Mouse (Mus musculus): ENCODE results near the gene Rell1. TPM values are rescaled to one million over a fixed set of nuclear protein-coding genes. Genes with fewer than 3 reads are reported as not detected.
"Not testable (repeated sequence)": the region's sequence is repeated elsewhere in the genome, so short reads cannot be mapped to it uniquely, and the experiment has no call there.

Rell1 gene
- polyA plus RNA-seq, 1 experiment from 2014 or later = 12.5 TPM

DNA sequence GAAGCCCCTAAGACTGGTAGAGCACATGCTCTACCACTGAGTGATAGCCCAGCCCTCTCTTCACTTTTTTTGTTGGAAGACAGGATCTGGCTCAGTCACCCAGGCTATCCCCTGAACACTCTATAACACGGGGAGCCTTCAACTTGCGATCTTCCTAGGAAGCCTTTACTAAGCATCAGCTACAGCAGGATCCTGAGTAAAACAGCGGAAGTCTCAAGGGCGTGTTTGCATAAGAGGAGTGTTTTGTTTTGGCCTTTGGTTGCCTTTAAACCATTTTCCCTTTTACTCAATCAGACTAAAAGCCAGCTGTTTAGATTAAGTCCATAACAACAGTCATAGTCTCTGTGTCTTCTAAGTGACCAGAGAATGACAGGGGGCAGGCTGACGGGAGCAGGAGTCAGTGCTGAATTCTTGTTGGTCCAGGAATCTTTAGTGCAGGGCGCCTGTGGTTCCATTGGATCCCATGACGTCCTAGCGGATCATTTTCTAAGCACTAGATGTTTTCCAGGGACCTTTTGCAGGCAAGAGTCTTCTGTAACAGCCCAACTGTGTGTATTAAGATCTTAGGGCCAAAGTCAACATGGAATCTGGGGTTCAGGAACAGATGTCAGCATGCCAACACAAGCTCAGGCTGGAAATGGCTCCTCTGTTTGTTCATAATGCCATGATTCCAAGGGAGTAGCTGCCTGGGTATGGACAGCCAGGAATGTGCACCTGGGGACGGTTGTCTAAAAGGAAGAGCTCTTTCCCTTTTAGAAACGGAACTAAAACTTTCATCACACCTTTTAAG is 58.3 kb downstream of the Rell1 start:
- Histone ChIP-seq H3K4me3 (no peak overlapping the region), H3K36me3 (no peaks in the 10 kb centered on the region), H3K9me3 (replicated peaks) (no peaks in the 10 kb centered on the region), H3K27me3 (ENCODE audit: low read depth, poor library complexity, severe bottlenecking) (no peaks in the 10 kb centered on the region), H3K27ac (replicated peaks) (no peak overlapping the region), H3K4me1 (no peaks in the 10 kb centered on the region)
- 87% methylated on average over 10 of the region's 10 CpGs for WGBS
- DNase-seq (ENCODE audit: low spot score) = no peak

GRCm38 (mm10) chr5:63907513-63907912 is 61.2 kb downstream of the Rell1 start:
- no peak overlapping the region for H3K27ac ChIP-seq (replicated peaks)
- H3K4me1 ChIP-seq = no peaks in the 10 kb centered on the region
- H3K27me3 ChIP-seq (ENCODE audit: low read depth, poor library complexity, severe bottlenecking) = no peaks in the 10 kb centered on the region
- WGBS = 91% methylated on average over 4 of the region's 4 CpGs
- H3K36me3 ChIP-seq = no peaks in the 10 kb centered on the region
- no peak overlapping the region for H3K4me3 ChIP-seq
- H3K9me3 ChIP-seq (replicated peaks) = no peaks in the 10 kb centered on the region
- DNase-seq (ENCODE audit: low spot score) = no peak

DNA sequence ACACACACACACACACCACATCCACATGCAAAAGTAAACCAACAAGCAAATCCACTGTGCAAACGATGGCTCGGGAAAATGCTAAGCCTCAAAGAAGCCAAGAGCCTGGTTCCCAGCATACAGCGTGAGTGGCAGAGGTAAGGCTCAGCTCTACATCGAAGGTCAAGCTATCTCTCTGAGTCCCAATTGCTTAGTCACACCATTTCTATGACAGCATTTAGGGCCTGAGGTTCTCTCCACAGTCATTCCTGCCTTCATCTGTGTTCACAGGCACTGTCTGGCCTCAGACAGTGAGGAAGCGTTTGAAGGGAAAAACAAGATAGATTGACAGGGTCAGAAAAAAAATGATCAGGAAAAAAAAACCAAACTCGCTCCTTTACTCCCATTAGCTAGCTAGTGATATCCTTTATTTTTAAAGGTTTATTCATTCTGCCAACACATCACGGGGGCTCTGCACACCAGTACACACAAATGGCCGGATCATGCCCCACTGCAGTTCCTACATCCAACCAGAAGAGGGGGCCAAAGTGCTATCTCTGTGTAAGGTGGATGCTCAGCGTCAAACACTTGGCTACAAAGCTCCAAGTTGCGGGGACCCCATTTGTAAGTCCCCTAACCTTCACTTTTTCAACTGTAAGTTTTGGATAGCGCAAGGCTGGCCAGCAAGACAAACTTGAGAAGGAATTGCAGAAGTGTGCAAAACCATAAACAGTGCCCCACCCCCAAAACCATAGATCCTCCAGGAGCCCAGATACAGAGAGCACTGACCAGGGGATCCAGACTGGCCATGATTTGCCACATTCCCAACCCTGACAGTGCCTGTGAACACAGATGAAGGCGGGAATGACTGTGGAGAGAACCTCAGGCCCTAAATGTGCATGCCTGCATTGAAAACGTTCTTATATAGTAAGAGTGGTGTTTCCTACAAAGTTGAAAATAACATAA is 62.3 kb downstream of the Rell1 start:
- peak; percentile 84 for DNase-seq (ENCODE audit: low spot score)
- WGBS = 44% methylated on average over 13 of the region's 13 CpGs
- Histone ChIP-seq H3K4me1 (no peaks in the 10 kb centered on the region), H3K9me3 (replicated peaks) (no peaks in the 10 kb centered on the region), H3K27me3 (ENCODE audit: low read depth, poor library complexity, severe bottlenecking) (no peaks in the 10 kb centered on the region), H3K4me3 (no peak overlapping the region), H3K27ac (replicated peaks) (no peak overlapping the region), H3K36me3 (no peaks in the 10 kb centered on the region)

DNA sequence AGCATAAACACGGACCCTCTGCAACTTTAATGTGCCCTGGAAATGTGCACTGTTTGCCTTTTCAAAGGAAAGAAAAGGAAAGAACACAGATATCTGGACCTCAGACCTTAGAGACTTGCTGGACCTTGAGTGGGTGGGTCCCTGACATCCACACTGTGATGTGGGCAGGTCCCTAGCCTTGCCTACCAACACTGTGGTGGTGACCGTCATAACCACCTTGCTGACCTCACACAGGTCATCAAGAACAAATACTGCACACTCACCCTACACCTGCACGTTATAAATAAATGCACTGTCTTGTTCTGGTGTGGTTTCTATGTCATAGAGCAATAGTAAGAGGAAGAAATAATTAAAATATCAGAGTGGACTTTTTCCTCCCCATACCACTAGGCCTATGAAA is 65.4 kb downstream of the Rell1 start:
- Histone ChIP-seq H3K27ac (replicated peaks) (no peak overlapping the region), H3K4me3 (no peak overlapping the region), H3K27me3 (ENCODE audit: low read depth, poor library complexity, severe bottlenecking) (no peaks in the 10 kb centered on the region), H3K36me3 (no peaks in the 10 kb centered on the region), H3K9me3 (replicated peaks) (no peaks in the 10 kb centered on the region), H3K4me1 (no peaks in the 10 kb centered on the region)
- 87% methylated on average over 3 of the region's 3 CpGs for WGBS
- no peak for DNase-seq (ENCODE audit: low spot score)

DNA sequence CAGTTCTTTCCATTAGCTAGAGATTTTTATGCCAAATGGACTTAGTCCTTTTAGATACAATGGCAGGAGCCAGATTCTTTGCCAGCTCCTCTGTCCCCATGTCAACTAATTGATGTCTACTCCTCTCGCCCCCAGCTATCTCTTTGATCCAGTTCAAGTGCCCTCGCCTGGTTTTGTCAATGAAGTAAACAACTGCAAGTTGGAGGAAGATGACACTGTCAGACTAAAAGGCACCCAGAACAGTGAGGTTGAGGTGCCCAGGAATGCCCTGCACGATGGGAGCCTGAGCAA is 70.9 kb downstream of the Rell1 start:
- WGBS = 89% methylated on average over 3 of the region's 3 CpGs
- H3K9me3 ChIP-seq (replicated peaks) = no peaks in the 10 kb centered on the region
- DNase-seq (ENCODE audit: low spot score) = no peak
- H3K4me1 ChIP-seq = no peaks in the 10 kb centered on the region
- H3K36me3 ChIP-seq = no peaks in the 10 kb centered on the region
- H3K27me3 ChIP-seq (ENCODE audit: low read depth, poor library complexity, severe bottlenecking) = no peaks in the 10 kb centered on the region
- no peak overlapping the region for H3K4me3 ChIP-seq
- no peak overlapping the region for H3K27ac ChIP-seq (replicated peaks)

- H3K4me3 ChIP-seq; H3K27ac ChIP-seq (replicated peaks); H3K4me1 ChIP-seq; DNase-seq (ENCODE audit: low spot score); H3K9me3 ChIP-seq (replicated peaks); H3K27me3 ChIP-seq (ENCODE audit: low read depth, poor library complexity, severe bottlenecking); H3K36me3 ChIP-seq: not testable (repeated sequence)
- 88% methylated on average over 5 of the region's 5 CpGs for WGBS
Measured at GRCm38 (mm10) chr5:63897001-63897819, 71.5 kb downstream of the Rell1 start.

DNA sequence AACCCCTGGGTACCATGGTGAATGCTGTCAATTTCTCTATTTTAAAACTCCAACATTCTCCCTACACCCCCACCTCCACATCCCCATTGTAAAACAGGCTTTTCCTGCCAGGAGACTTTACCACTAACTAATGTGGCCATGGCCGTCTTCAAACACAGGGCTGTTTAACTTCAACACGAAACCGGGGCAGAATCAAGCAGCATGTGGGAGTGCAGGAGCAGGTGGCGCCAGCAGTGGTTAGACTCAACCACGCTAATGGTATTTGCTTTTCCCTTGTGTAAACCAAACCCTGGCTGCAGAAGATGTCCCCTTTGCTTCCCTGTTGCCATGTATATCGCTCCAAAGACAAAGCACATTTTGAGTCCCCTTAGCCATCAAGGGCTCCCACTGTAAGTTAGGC is 76.8 kb downstream of the Rell1 start:
- H3K27ac ChIP-seq (replicated peaks) = no peak overlapping the region
- no peaks in the 10 kb centered on the region for H3K27me3 ChIP-seq (ENCODE audit: low read depth, poor library complexity, severe bottlenecking)
- 82% methylated on average over 6 of the region's 6 CpGs for WGBS
- no peak for DNase-seq (ENCODE audit: low spot score)
- H3K4me1 ChIP-seq = no peaks in the 10 kb centered on the region
- no peak overlapping the region for H3K4me3 ChIP-seq
- H3K9me3 ChIP-seq (replicated peaks) = no peaks in the 10 kb centered on the region
- no peaks in the 10 kb centered on the region for H3K36me3 ChIP-seq

DNA sequence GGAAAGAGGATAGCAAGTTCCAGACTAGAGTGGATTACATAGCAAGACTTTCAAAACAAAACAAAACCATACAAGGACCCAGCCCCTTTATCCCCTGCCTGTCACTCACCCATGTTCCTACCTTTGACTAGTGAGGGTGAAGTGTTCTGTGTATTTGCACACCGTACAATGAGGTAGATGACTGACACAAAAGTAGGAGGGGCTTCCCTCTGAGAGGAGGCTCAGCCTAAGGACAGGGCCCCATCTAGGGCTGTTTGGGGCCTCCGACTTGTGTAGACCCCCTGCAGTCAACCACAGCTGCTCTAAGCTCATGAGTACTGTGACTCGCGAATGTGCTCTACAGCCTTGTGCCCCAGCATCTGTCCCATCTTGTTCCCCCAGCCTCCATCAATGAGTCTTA is 77.5 kb downstream of the Rell1 start:
- Histone ChIP-seq H3K4me1 (no peaks in the 10 kb centered on the region), H3K4me3 (no peak overlapping the region), H3K9me3 (replicated peaks) (no peaks in the 10 kb centered on the region), H3K36me3 (no peaks in the 10 kb centered on the region), H3K27me3 (ENCODE audit: low read depth, poor library complexity, severe bottlenecking) (no peaks in the 10 kb centered on the region), H3K27ac (replicated peaks) (no peak overlapping the region)
- whole genome bisulfite sequencing = 80% methylated on average over 4 of the region's 4 CpGs
- DNase-seq (ENCODE audit: low spot score) = no peak

DNA sequence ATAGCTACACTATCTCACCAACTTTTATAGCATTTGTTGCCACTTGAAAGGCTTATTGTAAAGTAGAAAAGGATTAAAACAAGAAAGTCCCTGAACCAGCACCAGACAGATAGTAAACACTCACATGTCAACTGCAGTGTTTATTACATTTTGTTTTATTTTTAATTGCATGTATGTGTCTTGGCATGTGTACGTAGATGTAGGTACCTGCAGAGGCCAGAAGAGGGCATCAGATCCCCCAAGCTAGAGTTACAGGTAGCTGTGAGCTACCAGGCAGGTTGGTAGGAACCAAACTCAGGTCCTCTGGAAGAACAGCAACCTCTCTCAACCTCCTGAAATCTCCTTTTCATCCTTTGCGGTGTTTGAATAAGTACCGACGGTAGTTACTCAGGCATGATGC is 81.6 kb downstream of the Rell1 start:
- H3K27me3 ChIP-seq (ENCODE audit: low read depth, poor library complexity, severe bottlenecking) = no peaks in the 10 kb centered on the region
- H3K9me3 ChIP-seq (replicated peaks) = no peaks in the 10 kb centered on the region
- 98% methylated on average over 4 of the region's 4 CpGs for WGBS
- no peak overlapping the region for H3K4me3 ChIP-seq
- no peak for DNase-seq (ENCODE audit: low spot score)
- no peaks in the 10 kb centered on the region for H3K4me1 ChIP-seq
- H3K36me3 ChIP-seq = no peaks in the 10 kb centered on the region
- no peak overlapping the region for H3K27ac ChIP-seq (replicated peaks)

DNA sequence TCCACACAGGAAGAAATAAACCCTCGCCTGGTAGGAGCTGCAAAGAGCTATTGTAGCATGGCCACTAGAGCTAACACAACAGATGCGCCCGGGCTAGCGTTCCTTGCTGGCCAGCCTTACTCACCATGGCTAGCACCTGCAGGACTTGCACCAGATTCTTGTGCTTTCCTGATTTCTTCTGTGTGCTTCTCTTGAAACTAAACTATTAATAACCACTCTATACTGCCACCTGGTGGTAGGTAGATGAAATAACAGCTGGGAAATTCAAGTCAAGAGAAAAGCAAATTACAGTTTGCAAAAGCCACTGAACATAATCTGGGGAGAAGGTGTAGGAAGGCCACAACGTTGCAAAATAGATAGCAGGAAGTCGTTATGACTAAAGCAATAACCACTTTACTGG is 82.0 kb downstream of the Rell1 start:
- no peaks in the 10 kb centered on the region for H3K36me3 ChIP-seq
- H3K4me3 ChIP-seq = no peak overlapping the region
- H3K9me3 ChIP-seq (replicated peaks) = no peaks in the 10 kb centered on the region
- H3K27ac ChIP-seq (replicated peaks) = no peak overlapping the region
- no peaks in the 10 kb centered on the region for H3K4me1 ChIP-seq
- 41% methylated on average over 6 of the region's 6 CpGs for WGBS
- no peaks in the 10 kb centered on the region for H3K27me3 ChIP-seq (ENCODE audit: low read depth, poor library complexity, severe bottlenecking)
- no peak for DNase-seq (ENCODE audit: low spot score)

DNA sequence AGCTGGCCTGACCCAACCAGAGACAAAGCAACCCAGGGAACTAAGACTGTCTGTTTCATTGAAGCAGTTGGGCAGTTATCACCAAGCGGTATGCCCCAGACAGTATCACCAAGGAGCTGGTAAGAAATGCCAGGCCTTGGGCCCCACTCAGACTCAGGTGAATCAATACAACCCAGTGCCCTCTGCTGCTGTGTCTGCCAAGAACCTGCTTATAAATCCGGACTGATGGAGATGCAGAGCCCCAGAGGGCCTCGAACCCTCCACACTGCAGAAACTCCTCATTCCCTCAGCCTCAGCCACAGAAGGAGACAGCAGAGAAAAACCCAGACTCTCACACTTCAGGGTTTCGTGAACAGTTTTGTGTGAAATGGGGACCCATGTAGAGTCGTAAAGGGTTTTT is 82.4 kb downstream of the Rell1 start:
- no peak for DNase-seq (ENCODE audit: low spot score)
- Histone ChIP-seq H3K4me3 (no peak overlapping the region), H3K4me1 (no peaks in the 10 kb centered on the region), H3K27me3 (ENCODE audit: low read depth, poor library complexity, severe bottlenecking) (no peaks in the 10 kb centered on the region), H3K27ac (replicated peaks) (no peak overlapping the region), H3K36me3 (no peaks in the 10 kb centered on the region), H3K9me3 (replicated peaks) (no peaks in the 10 kb centered on the region)
- 85% methylated on average over 5 of the region's 5 CpGs for WGBS

DNA sequence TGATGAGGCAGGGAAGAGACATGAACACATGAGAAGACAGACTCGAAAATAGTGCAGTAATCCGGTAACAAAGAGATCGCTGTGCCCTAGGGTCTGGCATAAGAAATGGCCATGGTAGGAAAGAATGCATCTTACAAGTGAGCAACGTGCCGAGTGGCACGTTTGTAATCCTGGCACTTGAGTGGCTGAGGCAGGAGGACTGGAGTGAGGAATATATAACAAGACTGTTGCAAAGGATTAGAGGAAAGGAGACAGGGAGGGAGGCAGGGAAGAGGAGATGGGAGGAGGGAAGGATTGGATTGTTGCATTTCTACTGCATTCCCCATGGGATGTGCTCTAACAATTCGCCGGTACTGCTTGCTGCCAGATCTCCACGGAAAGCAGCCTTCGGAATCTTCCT is 89.7 kb downstream of the Rell1 start:
- peaks cover 8% of the 10 kb centered on the region; the same call in 1 of the 2 replicates for H3K27me3 ChIP-seq (ENCODE audit: low read depth, poor library complexity, severe bottlenecking)
- 76% methylated on average over 10 of the region's 10 CpGs for WGBS
- H3K9me3 ChIP-seq (replicated peaks) = no peaks in the 10 kb centered on the region
- no peaks in the 10 kb centered on the region for H3K36me3 ChIP-seq
- no peak overlapping the region for H3K27ac ChIP-seq (replicated peaks)
- H3K4me1 ChIP-seq = peaks cover 9% of the 10 kb centered on the region
- DNase-seq (ENCODE audit: low spot score) = no peak
- no peak overlapping the region for H3K4me3 ChIP-seq

All from midbrain, embryonic 10.5 days (tissue).